Mouse (Mus musculus) heart, adult 9 months (tissue): ENCODE measurements around the gene Alg11.

Source experiments
- DNase-seq, 2 experiments: peaks; one replicate each; pipeline ENCODE4 v3.0.0; 2022; ENCODE audit warnings: low spot score in 2 of 2

Alg11 gene

GRCm38 (mm10) chr8:22060446-22060889, at the start of gene Alg11:
Gene Alg11 (plus strand): TSS chr8:22060721.
- DNase-seq = peak; percentile 95

DNA sequence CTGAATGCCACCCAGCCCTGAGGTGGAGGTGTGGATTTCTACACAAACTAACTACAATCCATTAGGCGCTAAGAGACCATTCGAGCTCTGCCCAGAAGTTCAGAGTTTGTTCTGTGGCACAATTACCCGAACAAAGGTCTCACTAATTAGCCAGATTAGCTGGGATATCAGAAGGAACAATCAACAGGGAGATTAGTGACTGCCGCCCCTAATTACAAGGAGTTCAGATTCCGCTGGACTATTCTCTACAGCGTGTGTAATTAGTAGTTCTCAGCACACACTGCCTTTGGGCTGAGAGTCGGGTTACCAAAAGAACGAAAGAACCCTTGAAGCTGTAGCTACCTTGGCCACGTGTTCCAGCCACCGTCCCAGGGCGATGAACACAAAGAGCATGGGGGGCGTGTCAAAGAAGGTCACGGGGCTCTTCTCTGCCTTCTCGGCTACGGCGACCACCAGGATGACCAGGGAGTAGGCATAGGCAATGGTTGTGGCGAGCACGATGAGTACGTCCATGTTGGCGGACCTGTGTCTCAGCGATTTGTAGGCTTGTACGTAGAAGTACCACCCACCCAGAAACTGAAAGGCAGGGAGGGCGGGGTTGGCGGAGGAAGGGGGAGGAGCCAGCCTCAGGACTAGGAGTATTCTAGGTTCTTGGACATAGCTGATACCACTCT, 47.4 kb upstream of the Alg11 start:
- no peak for DNase-seq

DNA sequence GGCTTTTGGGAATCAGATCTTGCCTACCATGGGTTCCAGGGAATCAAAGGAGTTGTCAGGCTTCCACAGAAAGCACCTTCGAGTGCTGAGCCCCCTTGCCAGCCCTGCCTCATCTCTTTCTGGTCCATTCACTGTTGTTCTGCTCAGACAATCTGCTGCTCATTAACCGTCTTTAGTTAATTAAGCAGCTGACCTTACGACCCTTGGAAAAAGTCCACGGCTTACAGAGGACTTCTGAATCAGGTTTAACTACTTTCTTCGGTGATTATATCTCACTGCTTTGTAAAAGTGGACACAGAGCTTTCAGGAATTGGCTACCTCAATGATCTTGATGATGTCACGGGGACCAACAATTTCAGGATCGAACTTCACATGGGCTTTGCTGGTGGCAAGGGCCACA, 42.8 kb upstream of the Alg11 start:
- no peak for DNase-seq

DNA sequence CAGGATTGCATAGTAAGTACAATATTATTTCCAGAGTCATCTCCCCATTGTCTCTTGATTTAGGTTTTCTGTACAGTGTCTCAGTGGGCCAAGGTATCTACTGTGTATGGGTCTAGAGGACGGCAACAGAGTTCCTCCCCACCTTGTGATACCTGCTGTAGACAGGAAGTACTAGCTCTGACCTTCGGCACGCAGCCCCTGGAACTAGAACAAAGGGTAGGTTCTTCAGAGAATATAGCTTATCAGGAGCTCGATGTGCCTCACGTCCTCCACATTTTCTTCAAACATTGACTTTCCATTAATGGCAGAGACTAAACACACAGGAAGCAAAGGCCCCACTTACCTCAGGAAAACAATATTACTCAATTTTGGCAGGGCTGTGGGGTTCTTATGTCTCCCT, 41.0 kb upstream of the Alg11 start:
- no peak for DNase-seq

DNA sequence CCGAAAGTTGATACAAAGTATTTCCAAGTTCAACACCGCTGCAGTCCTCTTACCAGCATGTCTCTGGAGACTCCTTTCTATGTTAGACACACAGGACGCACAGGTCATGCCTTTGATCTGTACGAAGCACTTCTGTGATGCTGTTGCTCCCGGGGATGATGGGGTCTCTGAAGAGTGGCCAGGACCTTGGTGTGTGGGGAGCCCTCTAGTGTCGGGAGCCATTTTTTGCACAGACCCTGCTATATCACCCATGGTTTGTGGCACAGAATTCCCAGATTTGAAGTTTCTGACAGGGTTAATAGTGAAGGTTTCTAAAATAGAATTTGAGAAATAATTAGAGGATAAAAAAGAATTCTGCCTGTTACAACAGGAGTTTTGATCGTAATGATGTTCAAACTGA, 38.3 kb upstream of the Alg11 start:
- no peak for DNase-seq

- no peak for DNase-seq
These were observed 35.3 kb upstream of the Alg11 start for GRCm38 (mm10) chr8:22025241-22025640.

DNA sequence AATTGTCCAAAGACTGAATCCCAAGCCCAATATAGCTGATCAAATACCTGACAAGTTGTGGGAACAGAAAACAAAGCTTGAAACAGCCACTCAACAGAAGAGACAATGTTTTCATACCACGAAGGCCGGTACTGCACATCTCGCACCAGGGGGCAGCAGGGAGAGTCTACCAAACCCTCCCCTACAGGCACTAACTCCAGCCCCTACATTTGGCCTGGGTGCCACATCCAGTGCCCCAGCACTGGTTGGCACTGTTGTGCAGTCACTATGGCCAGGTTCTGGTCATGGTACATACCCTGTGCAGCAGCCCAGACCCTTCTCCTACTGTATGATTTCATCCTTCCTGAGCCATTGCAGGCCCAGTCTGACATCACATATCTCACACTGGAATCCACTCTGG, 31.5 kb upstream of the Alg11 start:
- DNase-seq = no peak

- DNase-seq = no peak
These were observed 29.5 kb upstream of the Alg11 start for GRCm38 (mm10) chr8:22030990-22031389.

- DNase-seq = no peak
These were observed 24.4 kb upstream of the Alg11 start for GRCm38 (mm10) chr8:22036137-22036536.

GRCm38 (mm10) chr8:22037022-22037421, 23.5 kb upstream of the Alg11 start:
- DNase-seq = no peak

- DNase-seq = no peak
These were observed 20.9 kb upstream of the Alg11 start for GRCm38 (mm10) chr8:22039468-22040152.

DNA sequence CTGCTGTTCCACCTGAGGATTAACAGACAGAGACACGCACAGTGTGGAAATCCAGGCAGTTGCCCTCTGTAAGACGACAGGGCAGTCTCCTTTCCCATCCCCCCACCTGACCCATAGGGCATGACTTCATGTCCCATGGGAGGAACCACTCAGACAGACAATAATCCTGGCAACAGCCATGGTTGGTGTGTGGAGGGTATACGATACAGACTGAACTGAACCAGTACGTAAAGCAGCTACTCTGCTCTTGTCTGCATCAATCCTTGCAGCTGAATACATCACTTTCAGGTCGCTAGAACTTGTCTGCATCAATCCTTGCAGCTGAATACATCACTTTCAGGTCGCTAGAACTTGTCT, 20.4 kb upstream of the Alg11 start:
- DNase-seq = no peak

DNA sequence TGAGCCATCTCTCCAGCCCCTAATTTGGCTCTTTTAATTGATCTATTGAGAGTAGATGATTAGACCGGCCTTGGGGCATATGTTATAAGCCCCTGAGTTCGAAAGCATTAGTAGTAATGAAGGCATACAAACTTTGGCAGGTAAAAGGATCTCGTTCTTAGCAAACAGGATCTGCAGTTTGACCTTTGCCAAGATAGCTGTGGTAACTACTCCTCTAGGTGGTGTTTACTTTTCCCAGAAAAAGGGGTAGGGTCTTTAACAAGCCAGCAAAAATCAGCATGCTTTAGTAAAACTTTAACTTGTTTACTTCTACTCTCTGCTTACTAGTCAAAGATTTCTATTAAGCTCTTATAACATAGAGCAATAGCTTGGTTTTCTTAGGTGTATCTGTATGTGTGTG, 18.0 kb upstream of the Alg11 start:
- DNase-seq = no peak

GRCm38 (mm10) chr8:22043706-22044105, 16.8 kb upstream of the Alg11 start:
- DNase-seq = no peak

- peak in 1 of 2 experiments; percentile 4 for DNase-seq
These were observed 12.6 kb upstream of the Alg11 start for GRCm38 (mm10) chr8:22047699-22048464.

DNA sequence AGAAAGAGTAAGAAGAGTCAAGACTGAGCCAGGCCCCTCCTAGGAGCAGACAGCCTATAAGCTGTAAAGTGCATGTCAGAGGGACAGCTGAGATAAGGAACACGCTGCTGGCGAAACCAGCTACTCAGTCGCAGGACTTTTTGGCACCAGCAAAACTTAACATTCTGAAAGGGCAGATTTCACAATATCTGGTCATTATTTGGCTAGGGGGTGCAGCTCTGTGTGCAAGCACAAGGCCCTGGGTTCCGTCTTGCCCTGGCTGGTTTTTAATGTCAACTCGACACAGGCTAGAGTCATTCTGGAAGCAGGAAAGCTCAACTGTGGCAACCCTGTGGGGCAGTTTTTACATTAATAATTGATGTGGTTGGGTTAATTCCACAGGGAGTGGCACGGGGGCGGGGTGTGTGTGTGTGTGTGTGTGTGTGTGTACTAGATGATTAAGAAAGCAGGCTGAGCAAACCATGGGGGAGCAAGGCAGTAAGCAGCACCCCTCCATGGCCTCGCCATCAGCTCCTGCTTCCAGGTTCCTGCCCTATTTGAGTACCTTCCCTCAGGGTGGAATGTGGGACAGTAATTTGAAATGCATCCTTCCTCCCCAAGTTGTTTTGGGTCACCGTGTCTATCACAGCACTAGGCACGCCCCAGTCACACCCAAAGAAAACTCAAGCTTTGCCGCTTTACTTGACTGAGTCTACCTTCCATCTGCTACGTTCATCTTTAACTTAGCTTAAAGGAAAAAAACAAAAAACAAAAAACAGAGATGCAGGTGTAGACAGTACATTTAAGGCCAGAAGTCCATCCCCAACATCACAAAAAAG, 5.6 kb upstream of the Alg11 start:
- DNase-seq = no peak

- no peak for DNase-seq
These were observed 5.0 kb upstream of the Alg11 start for GRCm38 (mm10) chr8:22055492-22055877.

- DNase-seq = no peak
These were observed 3.7 kb upstream of the Alg11 start for GRCm38 (mm10) chr8:22056850-22057249.

- DNase-seq = no peak
These were observed 2.2 kb upstream of the Alg11 start for GRCm38 (mm10) chr8:22058368-22058767.

GRCm38 (mm10) chr8:22059153-22059738, 1.3 kb upstream of the Alg11 start:
- no peak for DNase-seq

- DNase-seq = no peak
These were observed 588 bp upstream of the Alg11 start, which contains the start of gene Atp7b for GRCm38 (mm10) chr8:22059821-22060445. Gene Atp7b (minus strand): TSS chr8:22060305.
